Mouse (Mus musculus) inflammation-experienced regulatory T-cells, adult 6 months (primary cell): ENCODE data around the gene Ttyh2. TPM values are rescaled to one million over a fixed set of nuclear protein-coding genes. Genes with fewer than 3 reads are reported as not detected.

ENCODE experiments used
- polyA plus RNA-seq, 3 experiments: library from polyadenylated mRNA; unstranded; fragments of 100-300 nt; shearing (Covaris generic); gene quantifications; one replicate each; pipeline ENCODE4 v1.2.1; 2017

Ttyh2 gene
- polyA plus RNA-seq, 3 experiments from 2014 or later: 2.4 to 3.6 (median 3.4) TPM

Other genes with a start within 250 kb of the Ttyh2 start
- 1,000 to 10,000 TPM in 2 of 3 experiments, 100 to 1,000 TPM in 1; 884 to 1,360 (median 1,230) TPM for gene Rpl38, start 6.9 kb upstream of the Ttyh2 start, polyA plus RNA-seq
- gene Dnaic2, start 52.0 kb downstream of the Ttyh2 start, polyA plus RNA-seq: not detected
- gene Kif19a, start 90.0 kb downstream of the Ttyh2 start, polyA plus RNA-seq: under 1 TPM in 1 of 3 experiments, not detected in 2; 0.33 TPM
- not detected for gene Btbd17, start 120.5 kb downstream of the Ttyh2 start, polyA plus RNA-seq
- gene Gpr142, start 123.5 kb downstream of the Ttyh2 start, polyA plus RNA-seq: not detected
- gene Gprc5c, start 175.7 kb downstream of the Ttyh2 start, polyA plus RNA-seq: not detected
- under 1 TPM; 0.12 to 0.75 (median 0.27) TPM for gene Cd300a, start 214.6 kb downstream of the Ttyh2 start, polyA plus RNA-seq